11 mouse cellular contexts compared by ENCODE assay signal in the genomic region with DNA sequence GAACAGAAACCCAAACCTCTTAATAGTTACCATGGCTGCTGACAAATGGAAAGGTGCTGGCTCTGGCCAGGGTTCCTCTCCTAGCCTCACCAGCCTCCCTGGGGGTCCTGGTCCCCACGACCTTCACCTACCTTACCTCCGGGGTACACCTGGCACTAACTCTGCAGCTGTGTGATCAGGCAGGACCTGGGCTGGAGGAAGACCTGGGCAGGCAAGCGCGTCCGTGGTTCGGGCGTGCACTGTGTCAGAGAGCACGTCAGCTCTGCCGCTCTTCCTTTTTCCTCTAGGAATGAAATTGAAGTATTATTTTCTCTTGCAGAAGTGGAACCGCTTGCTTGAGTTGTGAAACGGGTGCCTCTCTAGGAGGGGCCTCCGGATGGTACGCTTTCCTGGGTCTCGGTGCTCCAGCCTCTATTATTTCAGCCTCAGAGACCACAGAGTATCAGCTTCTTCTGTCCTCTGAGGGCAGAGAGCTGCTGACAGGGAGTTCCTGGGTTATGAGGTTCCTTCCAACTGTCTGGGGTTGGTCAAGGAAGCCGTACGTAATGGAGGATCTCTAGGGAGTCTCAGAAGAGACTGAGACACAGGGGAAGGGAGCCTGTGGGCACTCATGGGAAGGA. TPM values are rescaled to one million over a fixed set of nuclear protein-coding genes. Genes with fewer than 3 reads are reported as not detected.
DNase-seq lines count a peak whose midpoint lies in the region; ATAC-seq and TF ChIP-seq lines count a peak whose summit lies in the region.
"Had no signal": no experiment of that assay in that cellular context is flagged by ENCODE, and none has a peak within 500 bp of the region (broad histone marks: within the 10 kb centered on the region; RNA-seq: fewer than 3 reads in every experiment).

A gene (minus strand): TSS at position 470 of the 620 bp plus-strand sequence.

- H3K36me3 ChIP-seq in liver, adult 2 months (ENCODE audit: control insufficient read depth, insufficient read depth, low read length) = no peaks in the 10 kb centered on the region
- H3K36me3 ChIP-seq in limb, embryonic 10.5 days = no peaks in the 10 kb centered on the region
- H3K36me3 ChIP-seq: intestine, embryonic 15.5 days; limb, embryonic 13.5 days had no signal

- H3K9me3 ChIP-seq in limb, embryonic 10.5 days (replicated peaks) = no peaks in the 10 kb centered on the region
- H3K9me3 ChIP-seq: intestine, embryonic 15.5 days; limb, embryonic 13.5 days had no signal

- DNase-seq in liver, adult 2 months (ENCODE audit: extremely low read depth, low read depth, low spot score) = peak; percentile 19
- DNase-seq in liver = no peak
- DNase-seq in brain, adult 2 months (ENCODE audit: low read depth, low spot score) = peak; percentile 13
- DNase-seq in limb, embryonic 10.5 days (ENCODE audit: low spot score) = no peak
- DNase-seq in cerebellum, postnatal 25 days = no peak
- no peak for DNase-seq in urinary bladder, postnatal 14 days (ENCODE audit: low spot score)
- no peak for DNase-seq in layer of hippocampus, adult 18-20 months (ENCODE audit: low spot score in 2 of 2)
- DNase-seq: heart, postnatal 14 days had no signal

- H3K4me1 ChIP-seq in liver, adult 2 months (ENCODE audit: control insufficient read depth, insufficient read depth, low read length) = no peaks in the 10 kb centered on the region
- peaks cover 34% of the 10 kb centered on the region for H3K4me1 ChIP-seq in limb, embryonic 10.5 days

- peak within 1 kb of the TSS; percentile 49 for H3K27ac ChIP-seq in liver, adult 2 months (replicated peaks; ENCODE audit: insufficient read depth, low read depth, low read length)
- peak within 1 kb of the TSS; percentile 51 for H3K27ac ChIP-seq in limb, embryonic 10.5 days
- H3K27ac ChIP-seq: intestine, embryonic 15.5 days; limb, embryonic 13.5 days had no signal

- peak; percentile 74 for ATAC-seq in megakaryocyte progenitor cell, adult 5-6 weeks (replicated peaks; ENCODE audit: poor library complexity)
- ATAC-seq: intestine, embryonic 15.5 days had no signal

- H3K9ac ChIP-seq in liver, adult 2 months (ENCODE audit: low read depth, low read length) = peak within 1 kb of the TSS; percentile 30; the same call in 1 of the 2 replicates
- H3K9ac ChIP-seq: intestine, embryonic 15.5 days; limb, embryonic 13.5 days had no signal

- WGBS in liver, adult 2 months = 85% methylated on average over 16 of the region's 16 CpGs
- WGBS in limb, embryonic 10.5 days = 93% methylated on average over 16 of the region's 16 CpGs

- no peak for TF ChIP-seq CTCF in liver, adult 2 months (IDR thresholded peaks at IDR 0.05; ENCODE audit: low read depth, low read length)

- no peaks in the 10 kb centered on the region for H3K27me3 ChIP-seq in liver, adult 2 months (ENCODE audit: control insufficient read depth, insufficient read depth, low read length)
- no peaks in the 10 kb centered on the region for H3K27me3 ChIP-seq in limb, embryonic 10.5 days (ENCODE audit: low read depth, poor library complexity, severe bottlenecking)
- H3K27me3 ChIP-seq: intestine, embryonic 15.5 days; limb, embryonic 13.5 days had no signal

- peak within 1 kb of the TSS; percentile 52 for H3K4me3 ChIP-seq in liver, adult 2 months (ENCODE audit: insufficient read depth, low read depth, low read length)
- H3K4me3 ChIP-seq in limb, embryonic 10.5 days = no peak within 1 kb of the TSS
- H3K4me3 ChIP-seq: intestine, embryonic 15.5 days; limb, embryonic 13.5 days had no signal

- H3K79me2 ChIP-seq in liver, adult 2 months (ENCODE audit: control insufficient read depth, insufficient read depth, low read length) = no peaks in the 10 kb centered on the region

- TF ChIP-seq POLR2A in liver, adult 2 months (IDR thresholded peaks at IDR 0.05; ENCODE audit: extremely low read depth, insufficient read depth, low read length) = no peak

RNA-seq across cellular contexts. Expression of the gene that starts here (rescaled TPM):
- 1.1 and 1.2 TPM in 2 replicates for total RNA-seq in liver, adult 2 months (2014; rRNA removed)
- polyA plus RNA-seq in liver, adult 2 months (2012; rRNA removed) = 1.0 and 1.9 TPM in 2 replicates
- polyA plus RNA-seq in limb, embryonic 10.5 days (2016; fragmentation: Nextera tagmentation; extraction: Ambion mirVana) = 0.63 and 1.2 TPM in 2 replicates
- total RNA-seq in megakaryocyte progenitor cell, adult 5-6 weeks (2015) = 81.5 and 82.6 TPM in 2 replicates
- total RNA-seq in megakaryocyte progenitor cell, adult 5-6 weeks (2017) = 99.3 and 113 TPM in 2 replicates
- total RNA-seq in layer of hippocampus, adult 18-20 months (2021) = 1 to 10 TPM; 1.3 TPM

Comparison
In these comparisons a context has a peak if more than half of its experiments do, and no peak if none do; other contexts are left out.
1. RNA of the gene that starts here (total RNA-seq): 81.5 to 113 TPM in megakaryocyte progenitor cell, adult 5-6 weeks; 1.3 TPM in layer of hippocampus, adult 18-20 months and 1.1 to 1.2 TPM in liver, adult 2 months; every median in the first group is over 10 times any median in the second.
2. DNase-seq: peak in liver, adult 2 months (single experiment) and brain, adult 2 months (single experiment); none in liver (single experiment), limb, embryonic 10.5 days (single experiment), cerebellum, postnatal 25 days (0 of 2), urinary bladder, postnatal 14 days (single experiment) and layer of hippocampus, adult 18-20 months (0 of 2).